Comparison of ENCODE assay signal across 16 mouse cellular contexts in the genomic region with DNA sequence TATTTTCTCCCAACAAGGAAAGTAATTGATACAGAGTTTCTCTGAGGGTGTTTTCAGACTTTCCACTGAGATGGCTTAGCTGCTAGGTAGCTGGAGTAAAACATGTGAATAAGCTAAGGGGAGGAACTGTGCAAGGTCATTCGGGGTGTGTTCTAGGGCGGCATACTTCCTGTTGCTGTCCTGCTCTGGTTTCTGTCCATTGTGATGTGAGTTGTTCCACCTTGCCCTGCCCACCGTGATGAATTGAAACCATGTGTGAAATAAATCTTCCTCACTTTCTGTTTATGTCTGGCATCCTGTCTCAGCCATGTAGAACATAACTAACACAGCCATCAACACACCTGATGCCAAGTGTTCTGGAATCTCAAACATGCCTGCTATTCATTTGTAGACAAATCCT.
DNase-seq lines count a peak whose midpoint lies in the region; ATAC-seq and TF ChIP-seq lines count a peak whose summit lies in the region.
"Had no signal": no experiment of that assay in that cellular context is flagged by ENCODE, and none has a peak within 500 bp of the region (broad histone marks: within the 10 kb centered on the region; RNA-seq: fewer than 3 reads in every experiment).

No protein-coding gene starts in this region.

- H3K4me3 ChIP-seq in heart, postnatal 0 days (ENCODE audit: low read depth, low read length), result no peak overlapping the region
- H3K4me3 ChIP-seq in hindbrain, embryonic 14.5 days (replicated peaks; ENCODE audit: low read length), result no peak overlapping the region
- H3K4me3 ChIP-seq in hindbrain, embryonic 16.5 days (ENCODE audit: low read length), result no peak overlapping the region
- H3K4me3 ChIP-seq: heart, embryonic 15.5 days; intestine, embryonic 15.5 days; neural tube, embryonic 13.5 days had no signal

- no peak for ATAC-seq in heart, postnatal 0 days (ENCODE audit: insufficient read depth, low read depth)
- no peak for ATAC-seq in hindbrain, embryonic 14.5 days (ENCODE audit: low FRiP score)
- no peak for ATAC-seq in hindbrain, embryonic 16.5 days
- ATAC-seq: intestine, embryonic 15.5 days; midbrain, embryonic 16.5 days had no signal

- H3K4me2 ChIP-seq in heart, postnatal 0 days (ENCODE audit: low read depth, low read length), result no peak overlapping the region
- no peak overlapping the region for H3K4me2 ChIP-seq in hindbrain, embryonic 14.5 days (replicated peaks)
- no peak overlapping the region for H3K4me2 ChIP-seq in hindbrain, embryonic 16.5 days (ENCODE audit: low read length)
- H3K4me2 ChIP-seq: heart, embryonic 15.5 days; intestine, embryonic 15.5 days; neural tube, embryonic 13.5 days had no signal

- TF ChIP-seq EP300 in heart, postnatal 0 days (IDR thresholded peaks at IDR 0.05; ENCODE audit: low read depth), result no peak

- H3K9ac ChIP-seq in heart, postnatal 0 days (replicated peaks; ENCODE audit: low read depth, low read length), result no peak overlapping the region
- no peak overlapping the region for H3K9ac ChIP-seq in hindbrain, embryonic 14.5 days
- no peak overlapping the region for H3K9ac ChIP-seq in hindbrain, embryonic 16.5 days (ENCODE audit: low read depth, low read length)
- H3K9ac ChIP-seq: heart, embryonic 15.5 days; intestine, embryonic 15.5 days; neural tube, embryonic 13.5 days had no signal

- no peak for TF ChIP-seq CTCF in heart, postnatal 0 days (IDR thresholded peaks at IDR 0.05; ENCODE audit: low read depth)

- H3K4me1 ChIP-seq in heart, postnatal 0 days (ENCODE audit: control insufficient read depth, insufficient read depth), result no peaks in the 10 kb centered on the region
- no peaks in the 10 kb centered on the region for H3K4me1 ChIP-seq in hindbrain, embryonic 14.5 days (replicated peaks; ENCODE audit: control insufficient read depth, insufficient read depth, low read length)
- H3K4me1 ChIP-seq in hindbrain, embryonic 16.5 days (ENCODE audit: control insufficient read depth, insufficient read depth, low read depth, low read length), result no peaks in the 10 kb centered on the region; the same call in 1 of the 2 replicates
- H3K4me1 ChIP-seq: heart, embryonic 15.5 days; intestine, embryonic 15.5 days had no signal

- H3K27ac ChIP-seq in heart, postnatal 0 days (ENCODE audit: low read depth), result no peak overlapping the region
- no peak overlapping the region for H3K27ac ChIP-seq in hindbrain, embryonic 14.5 days
- H3K27ac ChIP-seq in hindbrain, embryonic 16.5 days (ENCODE audit: low read depth, low read length), result no peak overlapping the region
- H3K27ac ChIP-seq: heart, embryonic 15.5 days; intestine, embryonic 15.5 days; neural tube, embryonic 13.5 days had no signal

- no peaks in the 10 kb centered on the region for H3K27me3 ChIP-seq in heart, postnatal 0 days (ENCODE audit: control insufficient read depth, insufficient read depth, low read length)
- no peaks in the 10 kb centered on the region for H3K27me3 ChIP-seq in hindbrain, embryonic 14.5 days (ENCODE audit: control insufficient read depth, insufficient read depth, low read length)
- H3K27me3 ChIP-seq in hindbrain, embryonic 16.5 days (replicated peaks; ENCODE audit: control insufficient read depth, insufficient read depth, low read length), result no peaks in the 10 kb centered on the region
- H3K27me3 ChIP-seq: heart, embryonic 15.5 days; intestine, embryonic 15.5 days; neural tube, embryonic 13.5 days had no signal

- no peaks in the 10 kb centered on the region for H3K9me3 ChIP-seq in heart, postnatal 0 days (replicated peaks; ENCODE audit: control insufficient read depth, low read length)
- H3K9me3 ChIP-seq in hindbrain, embryonic 14.5 days (ENCODE audit: control insufficient read depth, low read length), result no peaks in the 10 kb centered on the region
- H3K9me3 ChIP-seq in hindbrain, embryonic 16.5 days (ENCODE audit: control insufficient read depth, low read length), result no peaks in the 10 kb centered on the region; the same call in 1 of the 2 replicates
- H3K9me3 ChIP-seq: heart, embryonic 15.5 days; intestine, embryonic 15.5 days; neural tube, embryonic 13.5 days had no signal

- no peaks in the 10 kb centered on the region for H3K36me3 ChIP-seq in heart, postnatal 0 days (replicated peaks; ENCODE audit: control insufficient read depth, insufficient read depth, low read length)
- no peaks in the 10 kb centered on the region for H3K36me3 ChIP-seq in hindbrain, embryonic 14.5 days (replicated peaks; ENCODE audit: control insufficient read depth, insufficient read depth)
- no peaks in the 10 kb centered on the region for H3K36me3 ChIP-seq in hindbrain, embryonic 16.5 days (ENCODE audit: control insufficient read depth, insufficient read depth, low read length)
- H3K36me3 ChIP-seq: heart, embryonic 15.5 days; intestine, embryonic 15.5 days; neural tube, embryonic 13.5 days had no signal

- DNase-seq in heart, postnatal 0 days (ENCODE audit: low spot score), result peak; percentile 13
- DNase-seq in heart, postnatal 25 days (ENCODE audit: low spot score), result no peak
- DNase-seq in ES-CJ7 (ENCODE audit: low read depth, low spot score), result peak; percentile 46
- peak; percentile 16 for DNase-seq in embryo, embryonic 11.5 days (ENCODE audit: low read depth, low spot score)
- peak; percentile 57 for DNase-seq in lung, postnatal 36 days
- DNase-seq in hindbrain, embryonic 14.5 days (ENCODE audit: low spot score), result no peak
- DNase-seq in left cerebral cortex, postnatal 36 days (ENCODE audit: low spot score in 2 of 2), result no peak
- DNase-seq: cerebellum, postnatal 14 days; left cerebral cortex, postnatal 4 days; retina, postnatal 1 day; thymus, postnatal 25 days had no signal

- intact Hi-C loops in heart, postnatal 25 days (cut with DNase I), result loop anchor here (5.0 kb wide), 1 partner anchor 66 kb away; no protein-coding TSS in a partner anchor
- intact Hi-C loops in left cerebral cortex, postnatal 36 days (cut with DNase I), result no loop called here

- 30% methylated on average over 3 of the region's 3 CpGs for WGBS in heart, postnatal 0 days
- 74% methylated on average over 3 of the region's 3 CpGs for WGBS in hindbrain, embryonic 14.5 days
- WGBS in hindbrain, embryonic 16.5 days, result 75% methylated on average over 3 of the region's 3 CpGs

Comparison
In these comparisons a context has a peak if more than half of its experiments do, and no peak if none do; other contexts are left out.
1. DNase-seq: peak in heart, postnatal 0 days (single experiment), ES-CJ7 (single experiment), embryo, embryonic 11.5 days (single experiment) and lung, postnatal 36 days (single experiment); none in heart, postnatal 25 days (single experiment), hindbrain, embryonic 14.5 days (single experiment) and left cerebral cortex, postnatal 36 days (0 of 2).